Mouse (Mus musculus): Measurements from ENCODE around the gene B230104I21Rik. TPM values are rescaled to one million over a fixed set of nuclear protein-coding genes. Genes with fewer than 3 reads are reported as not detected.
A peak's percentile ranks its signal among the peaks of the same experiment; 100 is the strongest.

The B230104I21Rik gene
- total RNA-seq (2022), result under 1 TPM in 2 of 4 experiments, not detected in 2; 0.64 to 0.94 TPM

- DNase-seq (ENCODE audit: low spot score in 2 of 2), result peak; percentile 72 to 82
These were observed at the start of gene B230104I21Rik for GRCm38 (mm10) chr4:154335761-154336160. TSS of gene B230104I21Rik (plus strand) at chr4:154336127.

GRCm38 (mm10) chr4:154293735-154294201 is 42.2 kb upstream of the B230104I21Rik start:
- no peak for DNase-seq (ENCODE audit: low spot score in 2 of 2)

GRCm38 (mm10) chr4:154294262-154294731 is 41.6 kb upstream of the B230104I21Rik start:
- DNase-seq (ENCODE audit: low spot score in 2 of 2), result no peak

- no peak for DNase-seq (ENCODE audit: low spot score in 2 of 2)
These were observed 38.2 kb upstream of the B230104I21Rik start for GRCm38 (mm10) chr4:154297761-154298160.

DNA sequence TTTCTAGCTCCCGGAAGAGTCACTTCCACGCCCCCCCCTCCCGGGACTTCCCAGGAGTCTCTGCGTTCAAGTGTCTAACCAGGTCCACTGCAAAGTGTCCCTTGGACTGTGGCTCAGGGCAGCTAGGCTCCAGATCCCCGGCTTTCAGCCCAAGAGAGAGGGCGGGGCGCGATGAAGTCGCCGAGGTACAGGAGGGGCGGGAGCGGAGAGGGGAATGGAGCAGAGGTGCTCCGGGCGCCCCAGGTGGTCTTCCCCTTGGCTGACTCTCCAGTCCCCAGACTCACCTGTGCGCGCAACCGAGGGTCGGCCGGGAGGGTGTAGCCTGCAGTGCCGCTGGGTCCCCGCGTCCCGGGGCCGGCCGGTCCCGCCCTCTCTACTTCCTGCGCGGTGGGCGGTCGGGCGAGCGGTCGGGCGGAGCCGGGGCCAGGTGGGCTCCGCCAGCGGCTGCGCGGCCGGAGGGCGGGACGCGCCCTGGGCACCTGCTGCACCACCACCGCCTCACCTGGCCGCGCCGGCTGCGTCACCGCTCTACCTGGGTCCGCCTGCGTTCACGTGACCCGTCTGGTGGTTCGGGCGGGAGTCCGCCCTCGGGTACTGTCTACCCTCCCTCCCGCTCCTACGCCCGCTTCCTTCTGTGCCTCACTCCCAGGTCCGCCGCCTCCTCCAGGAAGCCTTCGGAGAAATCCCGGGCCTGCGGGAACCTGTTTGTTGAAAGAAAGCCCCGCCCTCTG is 36.2 kb upstream of the B230104I21Rik start:
- no peak for DNase-seq (ENCODE audit: low spot score in 2 of 2)

- DNase-seq (ENCODE audit: low spot score in 2 of 2), result peak; percentile 22 to 46
These were observed 34.5 kb upstream of the B230104I21Rik start, which contains the start of gene Arhgef16 for GRCm38 (mm10) chr4:154301466-154301881. TSS of gene Arhgef16 (minus strand) at chr4:154301676.

- DNase-seq (ENCODE audit: low spot score in 2 of 2), result no peak
These were observed 26.8 kb upstream of the B230104I21Rik start for GRCm38 (mm10) chr4:154309131-154309530.

DNA sequence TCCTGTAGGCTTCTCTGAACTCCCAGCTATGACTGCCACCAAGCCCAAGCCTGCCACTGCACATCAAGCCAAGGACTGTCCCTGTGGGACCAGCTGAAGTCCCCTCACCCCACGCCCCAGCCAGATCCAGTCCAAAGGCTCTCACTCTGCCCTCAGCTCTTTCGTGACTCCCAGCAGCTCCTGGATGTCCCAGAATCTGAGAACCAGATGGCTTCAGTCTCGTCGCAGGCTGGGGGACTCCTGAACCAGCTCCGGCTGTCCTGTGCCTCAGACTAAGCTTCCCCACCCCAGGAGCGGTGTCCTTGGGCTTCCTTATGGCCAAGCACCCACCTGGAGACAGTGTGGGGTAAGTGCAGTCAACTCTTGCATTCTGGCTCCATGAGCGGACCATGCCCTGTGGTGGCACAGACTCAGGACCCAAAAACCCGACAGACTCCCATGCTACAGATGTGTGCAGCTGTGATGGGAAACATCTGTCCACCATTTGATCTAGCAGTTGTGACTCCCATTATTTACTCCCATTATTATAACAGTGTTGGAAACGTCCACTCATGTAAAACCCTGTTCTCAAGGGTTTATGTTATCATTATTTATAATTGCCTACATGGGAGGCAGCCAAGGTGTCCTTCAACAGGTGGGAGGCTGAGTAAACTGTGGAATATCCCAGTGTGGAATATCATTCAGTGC is 25.2 kb upstream of the B230104I21Rik start:
- no peak for DNase-seq (ENCODE audit: low spot score in 2 of 2)

- no peak for DNase-seq (ENCODE audit: low spot score in 2 of 2)
These were observed 23.6 kb upstream of the B230104I21Rik start for GRCm38 (mm10) chr4:154312143-154312812.

- DNase-seq (ENCODE audit: low spot score in 2 of 2), result peak; percentile 39 to 73
These were observed 22.8 kb upstream of the B230104I21Rik start for GRCm38 (mm10) chr4:154312935-154313621.

DNA sequence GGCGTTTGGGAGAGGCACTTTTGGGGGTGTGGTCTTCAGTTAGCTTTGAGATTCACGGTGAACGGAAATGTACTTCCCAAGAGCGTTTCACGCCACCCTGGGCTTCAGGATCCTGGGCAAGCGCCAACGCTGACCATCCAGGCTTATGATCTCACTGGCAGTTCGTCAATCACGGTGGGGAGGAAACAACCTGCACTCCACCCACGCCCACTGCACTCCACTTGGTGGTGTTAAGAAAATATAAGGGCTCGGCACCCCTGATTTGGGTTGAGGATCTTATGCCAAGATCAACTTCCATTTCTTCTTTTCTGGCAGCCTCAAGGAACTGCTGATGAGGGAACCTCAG is 22.3 kb upstream of the B230104I21Rik start:
- DNase-seq (ENCODE audit: low spot score in 2 of 2), result no peak

DNA sequence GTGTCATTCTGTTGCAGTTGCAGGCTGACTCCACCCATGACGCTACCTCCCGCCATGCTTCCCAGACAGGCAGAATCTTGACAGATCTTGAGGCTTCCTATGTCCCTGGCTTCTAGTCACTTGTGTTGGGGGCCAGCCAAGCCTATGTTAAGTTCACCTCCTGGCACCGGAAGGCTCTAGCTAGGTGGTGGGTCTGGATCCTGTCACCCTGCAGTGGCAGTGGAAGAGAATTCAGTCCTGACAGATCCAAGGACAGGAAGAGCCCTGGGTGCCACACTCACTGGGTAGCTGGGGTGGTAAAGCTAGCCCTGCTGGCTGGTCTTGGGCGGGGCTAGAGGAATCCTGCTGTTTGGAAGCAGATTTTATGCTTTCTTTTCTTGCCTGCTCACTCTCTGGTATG is 10.5 kb upstream of the B230104I21Rik start:
- no peak for DNase-seq (ENCODE audit: low spot score in 2 of 2)

- no peak for DNase-seq (ENCODE audit: low spot score in 2 of 2)
These were observed 7.5 kb upstream of the B230104I21Rik start for GRCm38 (mm10) chr4:154328431-154328830.

DNA sequence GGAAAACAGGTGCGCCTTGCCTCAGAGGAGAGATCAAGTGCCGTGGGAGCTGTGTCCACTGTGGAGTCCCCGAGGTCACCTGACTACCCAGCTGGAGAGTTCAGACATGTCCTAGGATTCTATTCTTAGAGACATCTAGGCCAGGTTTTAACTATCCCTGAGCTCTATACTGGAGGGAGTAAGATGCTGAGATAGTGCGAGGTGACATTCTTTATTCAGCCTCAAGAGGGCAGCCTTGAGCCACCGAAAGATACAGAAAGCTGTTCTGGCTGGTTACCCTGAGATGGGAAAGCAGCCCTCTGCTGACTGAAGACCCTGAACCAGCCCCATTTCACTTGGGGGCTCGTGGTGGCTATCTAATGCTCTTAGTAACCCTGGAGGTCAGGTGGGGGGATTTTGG is 7.1 kb upstream of the B230104I21Rik start:
- DNase-seq (ENCODE audit: low spot score in 2 of 2), result peak; percentile 45 to 90

GRCm38 (mm10) chr4:154330001-154330400 is 5.9 kb upstream of the B230104I21Rik start:
- no peak for DNase-seq (ENCODE audit: low spot score in 2 of 2)

DNA sequence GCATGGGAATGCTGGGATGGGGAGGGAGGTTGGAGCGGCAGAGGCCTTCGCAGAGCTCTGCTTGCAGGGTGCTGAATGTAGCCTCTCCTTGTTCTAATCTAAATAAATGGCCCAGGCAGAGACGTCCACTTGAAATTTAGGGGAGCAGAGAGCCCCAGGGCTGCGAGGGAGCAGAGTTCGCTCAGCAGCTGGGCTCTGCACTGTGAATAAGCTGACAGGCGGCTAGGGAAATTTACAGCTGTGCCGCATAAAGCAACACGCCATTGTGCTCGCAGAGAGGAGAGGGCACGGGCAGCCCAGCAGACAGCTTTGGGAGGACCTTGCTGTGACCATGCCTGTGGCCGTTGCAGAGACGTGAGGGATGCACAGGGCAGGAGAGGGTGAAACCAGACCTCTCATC is 4.7 kb upstream of the B230104I21Rik start:
- DNase-seq (ENCODE audit: low spot score in 2 of 2), result no peak

GRCm38 (mm10) chr4:154333300-154333699 is 2.6 kb upstream of the B230104I21Rik start:
- no peak for DNase-seq (ENCODE audit: low spot score in 2 of 2)

- no peak for DNase-seq (ENCODE audit: low spot score in 2 of 2)
These were observed 1.1 kb upstream of the B230104I21Rik start for GRCm38 (mm10) chr4:154334699-154335402.

DNA sequence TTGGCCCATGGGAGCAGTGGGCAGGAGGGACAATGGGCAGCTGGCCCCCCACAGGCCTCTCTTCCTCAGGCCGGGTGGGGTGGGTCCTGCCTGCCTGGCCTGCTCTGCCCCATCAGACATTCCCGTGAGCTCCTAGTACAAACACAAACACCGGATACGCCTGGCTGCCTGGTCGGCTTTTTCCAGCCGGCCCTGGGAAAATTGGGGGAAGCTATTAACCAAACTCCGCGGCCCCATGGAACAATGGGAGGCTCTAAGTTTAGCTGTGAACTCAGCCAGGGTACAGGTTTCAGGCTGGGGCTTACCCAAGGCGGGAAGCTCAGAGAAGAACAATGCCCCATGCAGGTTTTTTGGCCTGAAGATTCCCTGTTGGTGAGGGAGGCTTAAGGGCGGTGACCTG is 723 bp downstream of the B230104I21Rik start:
- no peak for DNase-seq (ENCODE audit: low spot score in 2 of 2)

DNA sequence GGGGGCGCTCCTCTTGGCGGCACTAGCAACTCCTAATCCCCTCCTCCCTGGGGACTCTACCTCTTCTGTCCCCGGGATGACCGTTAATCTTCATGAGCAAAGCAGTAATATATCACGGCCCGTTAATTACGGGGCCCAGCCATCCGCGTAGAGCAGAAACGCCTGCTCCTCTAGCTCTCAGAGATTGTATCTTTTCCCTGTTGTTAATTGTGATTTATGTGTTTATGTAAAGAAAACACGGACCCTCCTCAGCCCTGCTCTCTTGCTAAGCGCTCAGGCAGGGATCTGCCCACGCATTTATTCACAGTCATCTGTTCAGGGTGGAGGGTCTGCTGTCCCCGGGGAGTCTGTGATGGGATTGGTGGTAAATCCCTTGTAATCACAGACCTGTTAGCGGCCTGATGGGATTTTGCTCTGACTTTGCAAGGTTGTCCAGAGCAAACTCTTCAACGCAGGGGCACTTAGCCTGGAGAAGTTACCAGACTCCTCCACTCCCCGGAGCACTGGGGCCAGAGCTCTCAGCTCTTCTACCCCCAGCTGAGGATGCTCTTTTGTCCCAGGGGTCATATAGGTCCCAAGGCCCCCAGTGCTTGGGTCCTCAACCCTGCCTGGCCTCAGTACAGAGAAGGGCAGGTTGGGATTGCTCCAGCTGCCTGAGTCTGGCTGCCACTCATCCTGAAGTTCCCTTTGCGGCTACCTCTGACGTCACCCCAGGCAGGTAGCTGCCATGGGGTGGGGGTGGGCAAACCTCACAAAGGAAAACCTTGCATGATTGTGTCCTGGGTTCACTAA is 11.0 kb downstream of the B230104I21Rik start:
- no peak for DNase-seq (ENCODE audit: low spot score in 2 of 2)
